Mouse (Mus musculus): Measurements from ENCODE around the gene Ly75.

DNA sequence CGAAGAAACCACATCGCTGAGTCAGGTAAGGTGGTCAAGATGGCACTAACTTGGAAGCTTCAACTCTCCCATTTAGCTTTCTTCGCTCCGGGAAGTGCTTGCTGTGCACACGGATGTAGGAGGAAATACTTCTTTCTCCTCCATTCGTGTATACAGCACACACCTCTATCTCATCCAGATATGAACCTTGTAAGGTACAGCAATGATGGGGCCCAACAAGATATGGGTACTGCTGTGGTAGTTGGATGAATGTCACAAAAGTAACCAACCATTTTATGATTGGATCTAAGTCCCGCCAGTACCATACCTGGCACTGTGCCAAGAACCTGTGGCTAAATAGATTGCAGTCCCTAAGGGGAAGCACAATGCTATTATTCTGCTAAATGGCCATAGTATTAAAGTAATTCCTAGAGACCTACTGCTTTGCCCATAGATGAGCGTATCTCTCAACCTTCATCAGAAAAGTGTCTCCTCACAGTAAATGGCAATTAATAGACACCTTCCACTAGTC, 97.9 kb downstream of the Ly75 start:
- TF ChIP-seq CTCF (IDR thresholded peaks at IDR 0.05) (no peak), EP300 (IDR thresholded peaks at IDR 0.05; ENCODE audit: insufficient read depth, low read depth, low read length) (no peak)

Measured in heart, adult 2 months (tissue).